Mouse (Mus musculus): ENCODE measurements around the gene Gm45233. TPM values are rescaled to one million over a fixed set of nuclear protein-coding genes. Genes with fewer than 3 reads are reported as not detected.

Gene Gm45233
- polyA plus RNA-seq, 1 experiment from 2014 or later = not detected

- Histone ChIP-seq H3K9ac (ENCODE audit: low read length) (no peak overlapping the region), H3K4me1 (replicated peaks; ENCODE audit: control insufficient read depth, insufficient read depth, low read length) (no peaks in the 10 kb centered on the region), H3K4me3 (ENCODE audit: low read depth, low read length) (no peak overlapping the region), H3K27ac (ENCODE audit: low read depth, low read length) (no peak overlapping the region), H3K4me2 (ENCODE audit: low read depth, low read length, severe bottlenecking) (no peak overlapping the region), H3K9me3 (ENCODE audit: control insufficient read depth, low read length) (no peaks in the 10 kb centered on the region; the same call in 1 of the 2 replicates), H3K27me3 (ENCODE audit: control insufficient read depth, insufficient read depth, low read length) (no peaks in the 10 kb centered on the region), H3K36me3 (ENCODE audit: control insufficient read depth, insufficient read depth, low read length) (no peaks in the 10 kb centered on the region)
- no peak for DNase-seq (ENCODE audit: low spot score)
- no peak for ATAC-seq (replicated peaks; ENCODE audit: low FRiP score)
- WGBS = 59% methylated on average over 3 of the region's 3 CpGs
Measured at GRCm38 (mm10) chr7:43423991-43424625, 19.8 kb upstream of the Gm45233 start.

GRCm38 (mm10) chr7:43427406-43427805, 16.5 kb upstream of the Gm45233 start, which contains the start of gene Lim2:
TSS of gene Lim2 (plus strand) at chr7:43427670.
- Histone ChIP-seq H3K4me2 (ENCODE audit: low read depth, low read length, severe bottlenecking) (no peak within 1 kb of the TSS), H3K4me3 (ENCODE audit: low read depth, low read length) (no peak within 1 kb of the TSS), H3K27ac (ENCODE audit: low read depth, low read length) (no peak within 1 kb of the TSS), H3K4me1 (replicated peaks; ENCODE audit: control insufficient read depth, insufficient read depth, low read length) (no peaks in the 10 kb centered on the region), H3K36me3 (ENCODE audit: control insufficient read depth, insufficient read depth, low read length) (no peaks in the 10 kb centered on the region), H3K9me3 (ENCODE audit: control insufficient read depth, low read length) (no peaks in the 10 kb centered on the region; the same call in 1 of the 2 replicates), H3K9ac (ENCODE audit: low read length) (no peak within 1 kb of the TSS), H3K27me3 (ENCODE audit: control insufficient read depth, insufficient read depth, low read length) (no peaks in the 10 kb centered on the region)
- WGBS = 89% methylated on average over 8 of the region's 8 CpGs
- DNase-seq (ENCODE audit: low spot score) (no peak), ATAC-seq (replicated peaks; ENCODE audit: low FRiP score) (no peak)

DNA sequence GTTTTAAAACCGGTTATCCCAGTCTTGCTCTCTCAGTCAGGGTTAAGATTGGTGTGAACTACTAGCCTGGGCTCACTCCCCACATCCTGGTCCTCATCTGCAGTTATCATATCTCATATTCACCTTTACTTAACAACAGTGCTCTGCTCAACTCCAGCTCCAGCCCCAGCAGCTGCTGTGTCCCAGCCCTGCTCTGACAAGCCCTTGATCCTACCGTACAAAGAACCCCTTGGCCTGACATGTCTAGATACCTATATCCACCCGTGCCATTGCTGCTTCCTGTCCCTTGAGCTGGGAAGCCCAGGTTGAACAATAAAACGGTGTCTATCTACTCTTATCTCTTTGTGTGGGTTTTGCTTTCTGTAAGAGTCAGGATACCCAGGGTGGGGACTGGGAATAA, 14.4 kb upstream of the Gm45233 start:
- no peak overlapping the region for H3K4me2 ChIP-seq (ENCODE audit: low read depth, low read length, severe bottlenecking)
- no peak overlapping the region for H3K27ac ChIP-seq (ENCODE audit: low read depth, low read length)
- no peaks in the 10 kb centered on the region; the same call in 1 of the 2 replicates for H3K9me3 ChIP-seq (ENCODE audit: control insufficient read depth, low read length)
- no peaks in the 10 kb centered on the region for H3K27me3 ChIP-seq (ENCODE audit: control insufficient read depth, insufficient read depth, low read length)
- no peaks in the 10 kb centered on the region for H3K36me3 ChIP-seq (ENCODE audit: control insufficient read depth, insufficient read depth, low read length)
- 60% methylated on average over 4 of the region's 4 CpGs for WGBS
- DNase-seq (ENCODE audit: low spot score) = no peak
- H3K4me1 ChIP-seq (replicated peaks; ENCODE audit: control insufficient read depth, insufficient read depth, low read length) = no peaks in the 10 kb centered on the region
- H3K4me3 ChIP-seq (ENCODE audit: low read depth, low read length) = no peak overlapping the region
- ATAC-seq (replicated peaks; ENCODE audit: low FRiP score) = no peak
- no peak overlapping the region for H3K9ac ChIP-seq (ENCODE audit: low read length)

GRCm38 (mm10) chr7:43432891-43433290, 11.0 kb upstream of the Gm45233 start:
- 82% methylated on average over 4 of the region's 4 CpGs for WGBS
- no peak overlapping the region for H3K4me2 ChIP-seq (ENCODE audit: low read depth, low read length, severe bottlenecking)
- no peaks in the 10 kb centered on the region for H3K9me3 ChIP-seq (ENCODE audit: control insufficient read depth, low read length)
- ATAC-seq (replicated peaks; ENCODE audit: low FRiP score) = no peak
- no peaks in the 10 kb centered on the region for H3K36me3 ChIP-seq (ENCODE audit: control insufficient read depth, insufficient read depth, low read length)
- no peaks in the 10 kb centered on the region for H3K4me1 ChIP-seq (replicated peaks; ENCODE audit: control insufficient read depth, insufficient read depth, low read length)
- H3K4me3 ChIP-seq (ENCODE audit: low read depth, low read length) = no peak overlapping the region
- no peak overlapping the region for H3K9ac ChIP-seq (ENCODE audit: low read length)
- H3K27ac ChIP-seq (ENCODE audit: low read depth, low read length) = no peak overlapping the region
- no peaks in the 10 kb centered on the region for H3K27me3 ChIP-seq (ENCODE audit: control insufficient read depth, insufficient read depth, low read length)
- DNase-seq (ENCODE audit: low spot score) = no peak

DNA sequence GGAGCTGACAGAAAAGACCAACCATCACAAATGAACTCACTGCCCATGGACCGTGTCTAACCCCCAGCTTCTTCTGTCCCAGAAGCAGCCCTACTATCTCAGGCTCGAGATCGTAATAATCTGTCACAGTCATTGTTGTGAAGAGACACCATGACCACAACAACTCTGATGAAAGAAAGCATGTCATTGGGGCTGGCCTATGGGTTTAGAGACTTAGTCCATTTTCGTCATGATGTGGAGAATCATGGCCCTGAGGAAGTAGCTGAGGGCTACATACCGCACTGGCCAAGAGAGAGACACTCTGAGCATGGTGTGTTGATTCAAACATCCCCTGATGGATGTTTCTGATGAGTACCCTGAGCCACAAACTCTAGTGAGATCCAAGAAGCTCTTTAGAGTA, 9.3 kb upstream of the Gm45233 start:
- Histone ChIP-seq H3K36me3 (ENCODE audit: control insufficient read depth, insufficient read depth, low read length) (no peaks in the 10 kb centered on the region), H3K9me3 (ENCODE audit: control insufficient read depth, low read length) (no peaks in the 10 kb centered on the region), H3K4me3 (ENCODE audit: low read depth, low read length) (no peak overlapping the region), H3K27ac (ENCODE audit: low read depth, low read length) (no peak overlapping the region), H3K4me2 (ENCODE audit: low read depth, low read length, severe bottlenecking) (no peak overlapping the region), H3K9ac (ENCODE audit: low read length) (no peak overlapping the region), H3K27me3 (ENCODE audit: control insufficient read depth, insufficient read depth, low read length) (no peaks in the 10 kb centered on the region), H3K4me1 (replicated peaks; ENCODE audit: control insufficient read depth, insufficient read depth, low read length) (no peaks in the 10 kb centered on the region)
- DNase-seq (ENCODE audit: low spot score) (no peak), ATAC-seq (replicated peaks; ENCODE audit: low FRiP score) (no peak)
- 86% methylated on average over 5 of the region's 5 CpGs for WGBS

GRCm38 (mm10) chr7:43436341-43437255, 7.3 kb upstream of the Gm45233 start, which contains the start of gene Nkg7:
TSS of gene Nkg7 (plus strand) at chr7:43437073.
- no peak within 1 kb of the TSS for H3K27ac ChIP-seq (ENCODE audit: low read depth, low read length)
- no peaks in the 10 kb centered on the region for H3K27me3 ChIP-seq (ENCODE audit: control insufficient read depth, insufficient read depth, low read length)
- no peaks in the 10 kb centered on the region for H3K9me3 ChIP-seq (ENCODE audit: control insufficient read depth, low read length)
- no peaks in the 10 kb centered on the region for H3K36me3 ChIP-seq (ENCODE audit: control insufficient read depth, insufficient read depth, low read length)
- ATAC-seq (replicated peaks; ENCODE audit: low FRiP score) (no peak), DNase-seq (ENCODE audit: low spot score) (no peak)
- no peak within 1 kb of the TSS for H3K9ac ChIP-seq (ENCODE audit: low read length)
- WGBS = 81% methylated on average over 10 of the region's 10 CpGs
- no peak within 1 kb of the TSS for H3K4me2 ChIP-seq (ENCODE audit: low read depth, low read length, severe bottlenecking)
- no peaks in the 10 kb centered on the region for H3K4me1 ChIP-seq (replicated peaks; ENCODE audit: control insufficient read depth, insufficient read depth, low read length)
- H3K4me3 ChIP-seq (ENCODE audit: low read depth, low read length) = no peak within 1 kb of the TSS

DNA sequence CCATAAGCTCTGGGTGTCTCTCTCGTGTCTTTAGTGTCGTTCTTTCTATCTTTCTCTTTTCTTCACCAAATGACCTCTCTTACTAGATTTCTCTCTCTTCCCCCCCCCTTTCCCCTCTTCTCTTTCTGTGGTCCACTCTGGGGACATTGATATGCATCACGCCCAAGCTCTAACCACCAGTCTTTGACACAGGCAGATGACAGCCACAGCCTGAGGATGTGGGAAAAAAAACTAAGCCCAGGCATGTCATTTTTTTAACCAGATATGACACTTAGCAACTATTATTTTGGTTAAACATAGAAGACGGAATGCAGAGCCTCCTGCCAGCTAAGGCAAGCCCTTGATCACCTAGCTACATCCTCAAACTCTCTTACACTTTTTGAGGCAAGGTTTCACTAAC, 5.3 kb upstream of the Gm45233 start:
- no peaks in the 10 kb centered on the region for H3K36me3 ChIP-seq (ENCODE audit: control insufficient read depth, insufficient read depth, low read length)
- H3K4me2 ChIP-seq (ENCODE audit: low read depth, low read length, severe bottlenecking) = no peak overlapping the region
- WGBS = 82% methylated on average over 4 of the region's 4 CpGs
- H3K4me1 ChIP-seq (replicated peaks; ENCODE audit: control insufficient read depth, insufficient read depth, low read length) = peaks cover 3% of the 10 kb centered on the region; the same call in 1 of the 2 replicates
- DNase-seq (ENCODE audit: low spot score) (no peak), ATAC-seq (replicated peaks; ENCODE audit: low FRiP score) (no peak)
- no peaks in the 10 kb centered on the region for H3K27me3 ChIP-seq (ENCODE audit: control insufficient read depth, insufficient read depth, low read length)
- no peak overlapping the region for H3K4me3 ChIP-seq (ENCODE audit: low read depth, low read length)
- H3K27ac ChIP-seq (ENCODE audit: low read depth, low read length) = no peak overlapping the region
- no peak overlapping the region for H3K9ac ChIP-seq (ENCODE audit: low read length)
- no peaks in the 10 kb centered on the region for H3K9me3 ChIP-seq (ENCODE audit: control insufficient read depth, low read length)

DNA sequence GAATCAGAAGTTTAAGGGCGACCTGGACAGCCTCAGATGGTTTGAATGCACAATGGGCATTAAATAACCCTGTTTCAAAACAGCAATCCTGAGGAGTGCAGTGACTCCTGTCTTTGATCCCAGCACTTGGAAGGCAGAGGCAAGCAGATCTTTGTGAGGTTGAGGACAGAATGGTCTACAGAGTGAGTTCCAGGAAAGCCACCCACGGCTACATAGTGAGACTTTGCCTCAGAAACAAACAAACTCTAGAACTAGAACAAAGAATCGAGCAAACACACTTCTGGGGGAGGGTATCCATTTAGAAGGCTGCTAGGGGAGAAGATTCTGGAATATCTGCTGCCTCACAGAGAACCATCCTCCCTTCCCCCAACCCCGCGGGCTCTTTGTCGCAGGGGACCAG, 3.4 kb upstream of the Gm45233 start, which contains the start of gene Cldnd2:
TSS of gene Cldnd2 (plus strand) at position 301 of the 400 bp plus-strand sequence.
- H3K9ac ChIP-seq (ENCODE audit: low read length) = no peak within 1 kb of the TSS
- ATAC-seq (replicated peaks; ENCODE audit: low FRiP score) = no peak
- H3K4me1 ChIP-seq (replicated peaks; ENCODE audit: control insufficient read depth, insufficient read depth, low read length) = peaks cover 7% of the 10 kb centered on the region; the same call in 1 of the 2 replicates
- 86% methylated on average over 6 of the region's 6 CpGs for WGBS
- H3K4me3 ChIP-seq (ENCODE audit: low read depth, low read length) = no peak within 1 kb of the TSS
- H3K4me2 ChIP-seq (ENCODE audit: low read depth, low read length, severe bottlenecking) = no peak within 1 kb of the TSS
- DNase-seq (ENCODE audit: low spot score) = no peak
- H3K27me3 ChIP-seq (ENCODE audit: control insufficient read depth, insufficient read depth, low read length) = no peaks in the 10 kb centered on the region
- H3K9me3 ChIP-seq (ENCODE audit: control insufficient read depth, low read length) = no peaks in the 10 kb centered on the region
- no peak within 1 kb of the TSS for H3K27ac ChIP-seq (ENCODE audit: low read depth, low read length)
- no peaks in the 10 kb centered on the region for H3K36me3 ChIP-seq (ENCODE audit: control insufficient read depth, insufficient read depth, low read length)
